Mouse (Mus musculus) sigmoid colon, adult 10 weeks (tissue): Measurements from ENCODE around the gene Olfr486. TPM values are rescaled to one million over a fixed set of nuclear protein-coding genes. Genes with fewer than 3 reads are reported as not detected.

ENCODE experiments used
- polyA plus RNA-seq: library from polyadenylated mRNA; stranded (reverse); fragments of 350-450 nt; fragmentation: Illumina TruSeq; extraction: RNeasy Lipid Tissue Mini Kit (QIAGEN cat#74804); gene quantifications from one replicate; pipeline ENCODE4 v1.2.3, GENCODE M21; 2014; ENCODE audit warnings: low read depth, low replicate concordance

The Olfr486 gene
- polyA plus RNA-seq = not detected

GRCm38 (mm10) chr7:108172642-108173041 is at the start of gene Olfr486:
Gene Olfr486 (minus strand): TSS chr7:108172742.

GRCm38 (mm10) chr7:108214536-108214935 is 42.0 kb upstream of the Olfr486 start, which contains the start of gene Olfr487:
Gene Olfr487 (minus strand): TSS chr7:108214636.

GRCm38 (mm10) chr7:108159771-108160170 is 12.8 kb downstream of the Olfr486 start, which contains the start of gene Olfr485:
Gene Olfr485 (minus strand): TSS chr7:108159871.

DNA sequence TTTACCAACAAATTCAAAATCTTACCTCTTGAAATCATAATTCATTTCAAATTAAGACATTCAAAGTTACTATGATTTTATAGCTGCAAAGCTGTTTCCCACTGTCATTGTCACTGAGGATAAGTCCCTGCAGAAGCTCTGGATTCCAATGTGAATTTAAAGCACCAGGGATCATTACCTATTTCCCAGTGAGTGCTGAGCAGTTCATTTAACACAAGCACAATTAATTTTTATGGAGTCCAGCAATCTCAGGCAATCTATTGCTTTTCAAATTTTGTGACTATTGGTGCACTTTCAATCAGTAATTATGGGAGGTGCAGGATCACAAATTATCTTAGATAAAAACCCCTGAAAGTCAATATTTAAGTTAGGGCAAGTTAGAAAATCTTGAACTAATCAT is 45.2 kb downstream of the Olfr486 start, which contains the start of gene Olfr484:
Gene Olfr484 (minus strand): TSS at position 101 of the 400 bp plus-strand sequence.

Other genes starting within 250 kb of the Olfr486 start
- not detected for gene Olfr473, start 242.3 kb downstream of the Olfr486 start, polyA plus RNA-seq
- gene Olfr474, start 218.1 kb downstream of the Olfr486 start, polyA plus RNA-seq = not detected
- gene Olfr476, start 207.9 kb downstream of the Olfr486 start, polyA plus RNA-seq = not detected
- not detected for gene Olfr477, start 186.0 kb downstream of the Olfr486 start, polyA plus RNA-seq
- gene Olfr478, start 138.8 kb downstream of the Olfr486 start, polyA plus RNA-seq = not detected
- gene Olfr479, start 122.0 kb downstream of the Olfr486 start, polyA plus RNA-seq = not detected
- gene Olfr480, start 105.4 kb downstream of the Olfr486 start, polyA plus RNA-seq = not detected
- gene Olfr481, start 92.9 kb downstream of the Olfr486 start, polyA plus RNA-seq = not detected
- gene Olfr482, start 75.2 kb downstream of the Olfr486 start, polyA plus RNA-seq = not detected
- not detected for gene Olfr483, start 71.9 kb downstream of the Olfr486 start, polyA plus RNA-seq
- not detected for gene Olfr484, start 45.3 kb downstream of the Olfr486 start, polyA plus RNA-seq
- not detected for gene Olfr485, start 12.9 kb downstream of the Olfr486 start, polyA plus RNA-seq
- not detected for gene Olfr487, start 41.9 kb upstream of the Olfr486 start, polyA plus RNA-seq
- not detected for gene Olfr488, start 85.6 kb upstream of the Olfr486 start, polyA plus RNA-seq
- not detected for gene Olfr490, start 116.2 kb upstream of the Olfr486 start, polyA plus RNA-seq
- gene Olfr491, start 140.7 kb upstream of the Olfr486 start, polyA plus RNA-seq = not detected
- gene Olfr492, start 150.9 kb upstream of the Olfr486 start, polyA plus RNA-seq = not detected
- gene Olfr493, start 174.2 kb upstream of the Olfr486 start, polyA plus RNA-seq = not detected
- gene Olfr494, start 192.6 kb upstream of the Olfr486 start, polyA plus RNA-seq = not detected
- gene Olfr495, start 220.4 kb upstream of the Olfr486 start, polyA plus RNA-seq = not detected
- gene Olfr497, start 247.7 kb upstream of the Olfr486 start, polyA plus RNA-seq = not detected